Mouse (Mus musculus) erythroblast, embryonic 14.5 days (primary cell): Measurements from ENCODE around the gene Nav1.

Source experiments
- GATA1 ChIP-seq: IDR thresholded peaks from 2 replicates; pipeline ENCODE4 v1.6.1; 2012; ENCODE audit warnings: low read length, inconsistent platforms, mixed read lengths
- TAL1 ChIP-seq: IDR thresholded peaks from 3 replicates; pipeline ENCODE4 v1.6.1; 2012; ENCODE audit warnings: low read length, inconsistent platforms, mixed read lengths

GRCm38 (mm10) chr1:135451419-135451818 is 155.7 kb downstream of the Nav1 start:
- TF ChIP-seq GATA1: no peak
- TF ChIP-seq TAL1: no peak
